Mouse (Mus musculus): ENCODE results near the gene Rspo4. TPM values are rescaled to one million over a fixed set of nuclear protein-coding genes. Genes with fewer than 3 reads are reported as not detected.
A peak's percentile ranks its signal among the peaks of the same experiment; 100 is the strongest.

Gene Rspo4
- polyA plus RNA-seq, 1 experiment from 2014 or later, result 0.28 TPM

- no peaks in the 10 kb centered on the region for H3K36me3 ChIP-seq (ENCODE audit: control insufficient read depth, insufficient read depth, low read length)
- H3K27me3 ChIP-seq (ENCODE audit: control insufficient read depth, insufficient read depth, low read length), result no peaks in the 10 kb centered on the region
- 64% methylated on average over 3 of the region's 3 CpGs for WGBS
- no peak overlapping the region for H3K27ac ChIP-seq (ENCODE audit: low read depth, low read length)
- DNase-seq (ENCODE audit: low spot score) (no peak), ATAC-seq (ENCODE audit: insufficient read depth, low FRiP score, low TSS enrichment) (no peak)
- H3K9me3 ChIP-seq (ENCODE audit: control insufficient read depth, low read length), result no peaks in the 10 kb centered on the region
- no peak overlapping the region for H3K9ac ChIP-seq (ENCODE audit: low read length)
- no peak overlapping the region for H3K4me2 ChIP-seq (ENCODE audit: low read depth)
- H3K4me3 ChIP-seq (ENCODE audit: low read depth, low read length), result no peak overlapping the region
- no peaks in the 10 kb centered on the region for H3K4me1 ChIP-seq (ENCODE audit: control insufficient read depth, insufficient read depth, low read length)
Observed at GRCm38 (mm10) chr2:151904636-151905035, 61.9 kb downstream of the Rspo4 start.

GRCm38 (mm10) chr2:151907020-151907419, 64.3 kb downstream of the Rspo4 start:
- Histone ChIP-seq H3K27me3 (ENCODE audit: control insufficient read depth, insufficient read depth, low read length) (no peaks in the 10 kb centered on the region), H3K27ac (ENCODE audit: low read depth, low read length) (no peak overlapping the region), H3K9me3 (ENCODE audit: control insufficient read depth, low read length) (no peaks in the 10 kb centered on the region), H3K4me1 (ENCODE audit: control insufficient read depth, insufficient read depth, low read length) (peaks cover 3% of the 10 kb centered on the region), H3K36me3 (ENCODE audit: control insufficient read depth, insufficient read depth, low read length) (no peaks in the 10 kb centered on the region), H3K4me3 (ENCODE audit: low read depth, low read length) (no peak overlapping the region), H3K9ac (ENCODE audit: low read length) (no peak overlapping the region), H3K4me2 (ENCODE audit: low read depth) (no peak overlapping the region)
- DNase-seq (ENCODE audit: low spot score) (no peak), ATAC-seq (ENCODE audit: insufficient read depth, low FRiP score, low TSS enrichment) (no peak)
- 90% methylated on average over 2 of the region's 2 CpGs for WGBS

- ATAC-seq (ENCODE audit: insufficient read depth, low FRiP score, low TSS enrichment) (no peak), DNase-seq (ENCODE audit: low spot score) (no peak)
- 69% methylated on average over 3 of the region's 3 CpGs for WGBS
Observed at GRCm38 (mm10) chr2:151909386-151909785, 66.7 kb downstream of the Rspo4 start.

GRCm38 (mm10) chr2:151910498-151910897, 67.8 kb downstream of the Rspo4 start:
- no peak for ATAC-seq (ENCODE audit: insufficient read depth, low FRiP score, low TSS enrichment)
- H3K27me3 ChIP-seq (ENCODE audit: control insufficient read depth, insufficient read depth, low read length), result no peaks in the 10 kb centered on the region
- no peak overlapping the region for H3K9ac ChIP-seq (ENCODE audit: low read length)
- H3K9me3 ChIP-seq (ENCODE audit: control insufficient read depth, low read length), result no peaks in the 10 kb centered on the region
- no peak for DNase-seq (ENCODE audit: low spot score)
- H3K4me2 ChIP-seq (ENCODE audit: low read depth), result no peak overlapping the region
- H3K4me1 ChIP-seq (ENCODE audit: control insufficient read depth, insufficient read depth, low read length), result peaks cover 3% of the 10 kb centered on the region
- no peaks in the 10 kb centered on the region for H3K36me3 ChIP-seq (ENCODE audit: control insufficient read depth, insufficient read depth, low read length)
- WGBS, result 58% methylated on average over 5 of the region's 5 CpGs
- H3K27ac ChIP-seq (ENCODE audit: low read depth, low read length), result no peak overlapping the region
- H3K4me3 ChIP-seq (ENCODE audit: low read depth, low read length), result no peak overlapping the region

More at GRCm38 (mm10) chr2:151909386-151909785, 66.7 kb downstream of the Rspo4 start:
- no peaks in the 10 kb centered on the region for H3K36me3 ChIP-seq (ENCODE audit: control insufficient read depth, insufficient read depth, low read length)
- no peak overlapping the region for H3K4me2 ChIP-seq (ENCODE audit: low read depth)
- no peak overlapping the region for H3K27ac ChIP-seq (ENCODE audit: low read depth, low read length)
- no peaks in the 10 kb centered on the region for H3K9me3 ChIP-seq (ENCODE audit: control insufficient read depth, low read length)
- H3K4me3 ChIP-seq (ENCODE audit: low read depth, low read length), result no peak overlapping the region
- H3K27me3 ChIP-seq (ENCODE audit: control insufficient read depth, insufficient read depth, low read length), result no peaks in the 10 kb centered on the region
- no peak overlapping the region for H3K9ac ChIP-seq (ENCODE audit: low read length)
- peaks cover 3% of the 10 kb centered on the region for H3K4me1 ChIP-seq (ENCODE audit: control insufficient read depth, insufficient read depth, low read length)

GRCm38 (mm10) chr2:151910919-151911500, 68.3 kb downstream of the Rspo4 start, which contains the start of gene Angpt4:
TSS of gene Angpt4 (plus strand) at chr2:151911210.
- Histone ChIP-seq H3K27me3 (ENCODE audit: control insufficient read depth, insufficient read depth, low read length) (no peaks in the 10 kb centered on the region), H3K9me3 (ENCODE audit: control insufficient read depth, low read length) (no peaks in the 10 kb centered on the region), H3K9ac (ENCODE audit: low read length) (0 out of 2 replicates have a peak within 1 kb of the TSS, but pooled peaks have one; percentile 10), H3K4me3 (ENCODE audit: low read depth, low read length) (no peak within 1 kb of the TSS), H3K36me3 (ENCODE audit: control insufficient read depth, insufficient read depth, low read length) (no peaks in the 10 kb centered on the region), H3K4me1 (ENCODE audit: control insufficient read depth, insufficient read depth, low read length) (peaks cover 5% of the 10 kb centered on the region), H3K4me2 (ENCODE audit: low read depth) (no peak within 1 kb of the TSS), H3K27ac (ENCODE audit: low read depth, low read length) (no peak within 1 kb of the TSS)
- ATAC-seq (ENCODE audit: insufficient read depth, low FRiP score, low TSS enrichment) (no peak; the same call in 1 of the 2 replicates), DNase-seq (ENCODE audit: low spot score) (peak; percentile 20)
- 68% methylated on average over 13 of the region's 13 CpGs for WGBS

GRCm38 (mm10) chr2:151911751-151912150, 69.0 kb downstream of the Rspo4 start:
- Histone ChIP-seq H3K9ac (ENCODE audit: low read length) (no peak overlapping the region), H3K27me3 (ENCODE audit: control insufficient read depth, insufficient read depth, low read length) (no peaks in the 10 kb centered on the region), H3K27ac (ENCODE audit: low read depth, low read length) (no peak overlapping the region), H3K4me3 (ENCODE audit: low read depth, low read length) (no peak overlapping the region), H3K4me2 (ENCODE audit: low read depth) (no peak overlapping the region), H3K36me3 (ENCODE audit: control insufficient read depth, insufficient read depth, low read length) (no peaks in the 10 kb centered on the region), H3K9me3 (ENCODE audit: control insufficient read depth, low read length) (no peaks in the 10 kb centered on the region), H3K4me1 (ENCODE audit: control insufficient read depth, insufficient read depth, low read length) (peaks cover 5% of the 10 kb centered on the region)
- ATAC-seq (ENCODE audit: insufficient read depth, low FRiP score, low TSS enrichment) (no peak), DNase-seq (ENCODE audit: low spot score) (no peak)
- WGBS, result 70% methylated on average over 3 of the region's 3 CpGs

GRCm38 (mm10) chr2:151914120-151914519, 71.4 kb downstream of the Rspo4 start:
- no peak overlapping the region for H3K27ac ChIP-seq (ENCODE audit: low read depth, low read length)
- no peaks in the 10 kb centered on the region for H3K36me3 ChIP-seq (ENCODE audit: control insufficient read depth, insufficient read depth, low read length)
- H3K9me3 ChIP-seq (ENCODE audit: control insufficient read depth, low read length), result no peaks in the 10 kb centered on the region
- DNase-seq (ENCODE audit: low spot score), result no peak
- no peak overlapping the region for H3K4me3 ChIP-seq (ENCODE audit: low read depth, low read length)
- no peak overlapping the region for H3K4me2 ChIP-seq (ENCODE audit: low read depth)
- H3K27me3 ChIP-seq (ENCODE audit: control insufficient read depth, insufficient read depth, low read length), result no peaks in the 10 kb centered on the region
- H3K9ac ChIP-seq (ENCODE audit: low read length), result no peak overlapping the region
- WGBS, result 79% methylated on average over 5 of the region's 5 CpGs
- no peak for ATAC-seq (ENCODE audit: insufficient read depth, low FRiP score, low TSS enrichment)
- peaks cover 5% of the 10 kb centered on the region for H3K4me1 ChIP-seq (ENCODE audit: control insufficient read depth, insufficient read depth, low read length)

GRCm38 (mm10) chr2:151915111-151915510, 72.4 kb downstream of the Rspo4 start:
- Histone ChIP-seq H3K4me3 (ENCODE audit: low read depth, low read length) (no peak overlapping the region), H3K27ac (ENCODE audit: low read depth, low read length) (no peak overlapping the region), H3K27me3 (ENCODE audit: control insufficient read depth, insufficient read depth, low read length) (no peaks in the 10 kb centered on the region), H3K4me1 (ENCODE audit: control insufficient read depth, insufficient read depth, low read length) (peaks cover 5% of the 10 kb centered on the region), H3K9me3 (ENCODE audit: control insufficient read depth, low read length) (no peaks in the 10 kb centered on the region), H3K4me2 (ENCODE audit: low read depth) (no peak overlapping the region), H3K9ac (ENCODE audit: low read length) (no peak overlapping the region), H3K36me3 (ENCODE audit: control insufficient read depth, insufficient read depth, low read length) (no peaks in the 10 kb centered on the region)
- DNase-seq (ENCODE audit: low spot score), result no peak
- 13% methylated on average over 2 of the region's 2 CpGs for WGBS
- ATAC-seq (ENCODE audit: insufficient read depth, low FRiP score, low TSS enrichment), result no peak

GRCm38 (mm10) chr2:151916061-151916831, 73.5 kb downstream of the Rspo4 start:
- DNase-seq (ENCODE audit: low spot score) (no peak), ATAC-seq (ENCODE audit: insufficient read depth, low FRiP score, low TSS enrichment) (no peak)
- no peak overlapping the region for H3K27ac ChIP-seq (ENCODE audit: low read depth, low read length)
- H3K4me2 ChIP-seq (ENCODE audit: low read depth), result no peak overlapping the region
- 49% methylated on average over 13 of the region's 13 CpGs for WGBS
- no peak overlapping the region for H3K4me3 ChIP-seq (ENCODE audit: low read depth, low read length)
- H3K4me1 ChIP-seq (ENCODE audit: control insufficient read depth, insufficient read depth, low read length), result peaks cover 3% of the 10 kb centered on the region
- no peaks in the 10 kb centered on the region for H3K27me3 ChIP-seq (ENCODE audit: control insufficient read depth, insufficient read depth, low read length)
- H3K9me3 ChIP-seq (ENCODE audit: control insufficient read depth, low read length), result no peaks in the 10 kb centered on the region
- H3K36me3 ChIP-seq (ENCODE audit: control insufficient read depth, insufficient read depth, low read length), result no peaks in the 10 kb centered on the region
- no peak overlapping the region for H3K9ac ChIP-seq (ENCODE audit: low read length)

Measured in neural tube, embryonic 11.5 days (tissue).